Mouse (Mus musculus) hindbrain, embryonic 11.5 days (tissue): ENCODE measurements at regions not wholly inside any gene's neighbourhood (a gene's known extent, or its start where the extent isn't known, plus 50 kb on each side); places are given as distances from the start of the nearest gene placed in this dataset.

ENCODE experiments used
- ATAC-seq: fragments of 200-750 bp; cut with Nextera tagmentation; 2 replicates; pipeline ENCODE4 v1.8.0; 2017; ENCODE audit warnings: mild to moderate bottlenecking, moderate TSS enrichment, moderate library complexity; ENCODE audit not compliant: low FRiP score
- DNase-seq: peaks from one replicate; pipeline ENCODE4 v3.0.0-alpha.2; 2015; ENCODE audit warnings: low spot score
- H3K27ac ChIP-seq: fragments of 300-500 bp; sonication (generic); 2 replicates; pipeline ENCODE4 v1.5.1; 2014; ENCODE audit warnings: mild to moderate bottlenecking, low read depth, low read length
- H3K27me3 ChIP-seq: fragments of 300-500 bp; sonication (generic); 2 replicates; pipeline ENCODE4 v1.6.1; 2014; ENCODE audit warnings: mild to moderate bottlenecking, low read length, moderate library complexity, mixed read lengths; ENCODE audit not compliant: control insufficient read depth, insufficient read depth
- H3K36me3 ChIP-seq: fragments of 300-500 bp; sonication (generic); 2 replicates; pipeline ENCODE4 v1.6.1; 2014; ENCODE audit warnings: mild to moderate bottlenecking, low read length, moderate library complexity, mixed read lengths; ENCODE audit not compliant: control insufficient read depth, insufficient read depth
- H3K4me1 ChIP-seq: fragments of 300-500 bp; sonication (generic); replicated peaks from 2 replicates; pipeline ENCODE4 v1.6.1; 2014; ENCODE audit warnings: low read length, mixed read lengths; ENCODE audit not compliant: control insufficient read depth, insufficient read depth
- H3K4me2 ChIP-seq: fragments of 300-500 bp; sonication (generic); replicated peaks from 2 replicates; pipeline ENCODE4 v1.6.1; 2014; ENCODE audit warnings: mild to moderate bottlenecking, low read depth, low read length
- H3K4me3 ChIP-seq: fragments of 300-500 bp; sonication (generic); 2 replicates; pipeline ENCODE4 v1.5.1; 2014; ENCODE audit warnings: low read depth, low read length
- H3K9ac ChIP-seq: fragments of 300-500 bp; sonication (generic); 2 replicates; pipeline ENCODE4 v1.6.1; 2014; ENCODE audit warnings: low read depth, low read length
- H3K9me3 ChIP-seq: fragments of 300-500 bp; sonication (generic); 2 replicates; pipeline ENCODE4 v1.6.1; 2016; ENCODE audit warnings: low read length; ENCODE audit not compliant: control insufficient read depth
- WGBS: fragments of 180-500 bp; shearing (Covaris S2); extraction: QIAGEN DNeasy Blood & Tissue Kit; methylation state at CpG from one replicate; pipeline ENCODE4 v1.1.7; 2014; 5-methylcytosine and 5-hydroxymethylcytosine counted together

- no peak overlapping the region for H3K27ac ChIP-seq
- no peaks in the 10 kb centered on the region for H3K9me3 ChIP-seq
- no peak for DNase-seq
Measured at GRCm38 (mm10) chr14:102907411-102908103, 74.9 kb downstream of the Kctd12 start.

GRCm38 (mm10) chr14:102906826-102907225, 75.6 kb downstream of the Kctd12 start:
- no peaks in the 10 kb centered on the region for H3K9me3 ChIP-seq
- H3K36me3 ChIP-seq, result no peaks in the 10 kb centered on the region
- ATAC-seq, result no peak
- no peak overlapping the region for H3K4me3 ChIP-seq
- WGBS, result 83% methylated on average over 6 of the region's 6 CpGs
- H3K27me3 ChIP-seq, result no peaks in the 10 kb centered on the region
- no peak overlapping the region for H3K9ac ChIP-seq
- H3K4me1 ChIP-seq, result no peaks in the 10 kb centered on the region
- no peak for DNase-seq
- no peak overlapping the region for H3K27ac ChIP-seq
- H3K4me2 ChIP-seq, result no peak overlapping the region

More at GRCm38 (mm10) chr14:102907411-102908103, 74.9 kb downstream of the Kctd12 start:
- ATAC-seq, result no peak
- H3K27me3 ChIP-seq, result no peaks in the 10 kb centered on the region
- H3K9ac ChIP-seq, result no peak overlapping the region
- 85% methylated on average over 6 of the region's 6 CpGs for WGBS
- H3K4me1 ChIP-seq, result no peaks in the 10 kb centered on the region
- no peak overlapping the region for H3K4me2 ChIP-seq
- H3K36me3 ChIP-seq, result no peaks in the 10 kb centered on the region
- no peak overlapping the region for H3K4me3 ChIP-seq

GRCm38 (mm10) chr14:102906286-102906685, 76.2 kb downstream of the Kctd12 start:
- Histone ChIP-seq H3K4me2 (no peak overlapping the region), H3K9ac (no peak overlapping the region), H3K4me1 (no peaks in the 10 kb centered on the region), H3K36me3 (no peaks in the 10 kb centered on the region), H3K27me3 (no peaks in the 10 kb centered on the region), H3K9me3 (no peaks in the 10 kb centered on the region), H3K27ac (no peak overlapping the region), H3K4me3 (no peak overlapping the region)
- no peak for DNase-seq
- ATAC-seq, result no peak
- whole genome bisulfite sequencing, result 94% methylated on average over 1 of the region's 1 CpGs

GRCm38 (mm10) chr14:102902906-102903305, 79.5 kb downstream of the Kctd12 start:
- ATAC-seq (no peak), DNase-seq (peak; percentile 5)
- no peaks in the 10 kb centered on the region for H3K4me1 ChIP-seq
- no peak overlapping the region for H3K4me3 ChIP-seq
- no peaks in the 10 kb centered on the region for H3K27me3 ChIP-seq
- H3K27ac ChIP-seq, result no peak overlapping the region
- no peak overlapping the region for H3K4me2 ChIP-seq
- H3K9me3 ChIP-seq, result no peaks in the 10 kb centered on the region
- no peak overlapping the region for H3K9ac ChIP-seq
- no peaks in the 10 kb centered on the region for H3K36me3 ChIP-seq
- 65% methylated on average over 12 of the region's 12 CpGs for WGBS

DNA sequence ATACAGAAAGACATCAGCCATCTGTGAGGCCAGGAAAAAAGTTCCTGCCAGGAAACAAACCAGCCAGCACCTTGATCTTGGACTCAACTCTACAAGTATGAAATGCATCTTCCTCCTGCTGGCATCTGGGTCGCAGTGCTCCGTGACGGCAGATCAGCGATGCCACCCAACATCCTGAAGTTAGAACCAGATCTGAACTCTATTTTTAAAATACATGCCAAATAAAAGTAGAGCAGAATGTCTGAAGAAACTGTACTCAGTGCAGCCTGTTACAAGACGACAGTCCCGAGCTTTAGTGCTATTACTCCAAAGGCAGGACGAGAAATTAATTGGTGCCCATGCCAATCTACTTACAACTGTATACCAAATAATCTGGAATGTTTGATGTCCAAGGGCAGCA, 80.2 kb downstream of the Kctd12 start:
- H3K4me3 ChIP-seq, result no peak overlapping the region
- ATAC-seq, result no peak
- H3K36me3 ChIP-seq, result no peaks in the 10 kb centered on the region
- H3K4me2 ChIP-seq, result no peak overlapping the region
- H3K27ac ChIP-seq, result no peak overlapping the region
- no peaks in the 10 kb centered on the region for H3K9me3 ChIP-seq
- no peaks in the 10 kb centered on the region for H3K4me1 ChIP-seq
- WGBS, result 95% methylated on average over 7 of the region's 7 CpGs
- H3K9ac ChIP-seq, result no peak overlapping the region
- no peak for DNase-seq
- no peaks in the 10 kb centered on the region for H3K27me3 ChIP-seq

DNA sequence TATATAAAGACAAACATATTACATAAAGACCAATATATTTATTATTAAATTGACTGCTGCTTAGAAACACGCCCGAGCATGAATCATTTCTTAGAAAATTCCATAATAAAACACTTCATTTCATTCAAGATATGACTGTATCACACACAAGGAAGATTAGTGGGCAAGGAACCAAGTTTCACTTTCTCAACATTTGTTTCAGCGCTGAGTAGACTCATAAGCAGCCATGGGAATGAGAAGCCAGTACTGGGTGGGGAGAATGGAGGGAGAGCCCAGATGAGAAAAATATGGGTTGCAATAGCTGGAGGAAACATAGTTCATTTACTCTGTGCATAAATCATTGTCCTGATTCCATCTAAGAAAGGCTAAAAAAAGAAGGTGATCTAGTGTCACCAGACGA, 84.0 kb downstream of the Kctd12 start:
- WGBS, result 95% methylated on average over 4 of the region's 4 CpGs
- no peak overlapping the region for H3K9ac ChIP-seq

DNA sequence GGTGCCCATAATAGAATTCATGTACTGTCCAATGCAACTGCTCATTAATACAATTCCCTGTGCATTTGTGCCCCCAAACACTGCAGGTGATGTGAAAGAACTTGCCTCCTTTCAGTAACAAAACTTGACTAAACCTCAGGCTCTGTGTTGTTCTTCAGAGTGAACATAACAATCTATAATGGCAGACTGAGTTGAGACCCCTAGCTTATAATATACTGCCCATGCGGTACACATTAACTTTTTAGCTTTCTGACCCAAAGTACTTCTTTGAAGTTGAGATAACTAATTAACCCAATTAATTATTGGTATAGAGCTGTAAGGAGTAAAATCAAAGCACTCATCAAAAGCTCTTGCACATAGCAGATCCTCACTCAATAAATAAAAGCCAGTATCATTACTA, 85.4 kb downstream of the Kctd12 start:
- 81% methylated on average over 1 of the region's 1 CpGs for WGBS
- H3K9ac ChIP-seq, result no peak overlapping the region

More for the DNA sequence above, 84.0 kb downstream of the Kctd12 start:
- Histone ChIP-seq H3K9me3 (no peaks in the 10 kb centered on the region), H3K4me1 (no peaks in the 10 kb centered on the region), H3K27me3 (no peaks in the 10 kb centered on the region), H3K4me2 (no peak overlapping the region), H3K4me3 (no peak overlapping the region), H3K27ac (no peak overlapping the region), H3K36me3 (no peaks in the 10 kb centered on the region)
- DNase-seq (no peak), ATAC-seq (no peak)

GRCm38 (mm10) chr14:102896527-102896926, 85.9 kb downstream of the Kctd12 start:
- no peak for DNase-seq
- no peak overlapping the region for H3K27ac ChIP-seq
- no peak overlapping the region for H3K4me3 ChIP-seq
- no peaks in the 10 kb centered on the region for H3K9me3 ChIP-seq
- no peaks in the 10 kb centered on the region for H3K36me3 ChIP-seq
- no peak overlapping the region for H3K4me2 ChIP-seq
- ATAC-seq, result no peak
- no peak overlapping the region for H3K9ac ChIP-seq
- H3K4me1 ChIP-seq, result no peaks in the 10 kb centered on the region
- no peaks in the 10 kb centered on the region for H3K27me3 ChIP-seq
- 88% methylated on average over 3 of the region's 3 CpGs for WGBS

More for the DNA sequence above, 85.4 kb downstream of the Kctd12 start:
- no peaks in the 10 kb centered on the region for H3K27me3 ChIP-seq
- no peak overlapping the region for H3K27ac ChIP-seq
- H3K4me1 ChIP-seq, result no peaks in the 10 kb centered on the region
- H3K9me3 ChIP-seq, result no peaks in the 10 kb centered on the region
- H3K4me3 ChIP-seq, result no peak overlapping the region
- no peak overlapping the region for H3K4me2 ChIP-seq
- no peaks in the 10 kb centered on the region for H3K36me3 ChIP-seq
- DNase-seq (no peak), ATAC-seq (no peak)

DNA sequence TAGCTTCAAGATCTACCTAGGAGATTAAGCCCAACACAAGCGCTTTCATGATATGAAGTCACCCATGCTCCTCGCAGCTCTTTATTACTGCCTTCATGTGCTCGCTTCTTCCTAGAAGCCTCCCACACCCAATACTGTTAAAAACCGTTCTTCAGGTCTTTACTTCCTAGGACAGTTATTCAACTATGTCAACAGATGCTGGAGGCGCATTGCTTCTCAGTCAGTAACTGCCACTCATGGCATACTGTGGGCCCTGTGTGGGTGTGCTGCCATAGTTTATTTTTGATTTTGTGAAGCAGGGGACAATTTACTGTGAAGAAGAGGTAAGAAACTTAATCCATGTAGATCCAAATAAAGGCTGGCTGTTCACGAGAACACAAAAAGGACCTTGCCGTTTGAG, 89.2 kb downstream of the Kctd12 start:
- Histone ChIP-seq H3K4me3 (no peak overlapping the region), H3K9ac (no peak overlapping the region), H3K36me3 (no peaks in the 10 kb centered on the region), H3K9me3 (no peaks in the 10 kb centered on the region), H3K27ac (no peak overlapping the region), H3K27me3 (no peaks in the 10 kb centered on the region), H3K4me2 (no peak overlapping the region), H3K4me1 (no peaks in the 10 kb centered on the region)
- ATAC-seq, result no peak
- DNase-seq, result no peak
- whole genome bisulfite sequencing, result 94% methylated on average over 7 of the region's 7 CpGs
